Mouse (Mus musculus) stomach, embryonic 16.5 days (tissue): ENCODE measurements around the gene 9130019O22Rik. TPM values are rescaled to one million over a fixed set of nuclear protein-coding genes. Genes with fewer than 3 reads are reported as not detected.
"Not testable (repeated sequence)": the region's sequence is repeated elsewhere in the genome, so short reads cannot be mapped to it uniquely, and the experiment has no call there.

Experiments
- ATAC-seq: fragments of 200-750 bp; cut with Nextera tagmentation; 2 replicates; pipeline ENCODE4 v1.8.0; 2017; ENCODE audit warnings: moderate number of reproducible peaks, moderate TSS enrichment; ENCODE audit not compliant: insufficient read depth, low FRiP score
- H3K27ac ChIP-seq: fragments of 300-500 bp; sonication (generic); 2 replicates; pipeline ENCODE4 v1.5.1; 2014; ENCODE audit warnings: low read length
- H3K27me3 ChIP-seq: fragments of 300-500 bp; sonication (generic); 2 replicates; pipeline ENCODE4 v1.6.1; 2014; ENCODE audit warnings: low read length, control low read depth, mixed read lengths; ENCODE audit not compliant: control insufficient read depth, insufficient read depth
- H3K36me3 ChIP-seq: fragments of 300-500 bp; sonication (generic); 2 replicates; pipeline ENCODE4 v1.6.1; 2014; ENCODE audit warnings: low read length; ENCODE audit not compliant: control insufficient read depth, insufficient read depth
- H3K4me1 ChIP-seq: fragments of 300-500 bp; sonication (generic); 2 replicates; pipeline ENCODE4 v1.6.1; 2014; ENCODE audit warnings: low read length, control low read depth, mixed read lengths; ENCODE audit not compliant: control insufficient read depth, insufficient read depth
- H3K4me2 ChIP-seq: fragments of 300-500 bp; sonication (generic); 2 replicates; pipeline ENCODE4 v1.6.1; 2014; ENCODE audit warnings: low read depth, low read length, mixed read lengths
- H3K4me3 ChIP-seq: fragments of 300-500 bp; sonication (generic); replicated peaks from 2 replicates; pipeline ENCODE4 v1.5.1; 2014; ENCODE audit warnings: mild to moderate bottlenecking, low read length
- H3K9ac ChIP-seq: fragments of 300-500 bp; sonication (generic); 2 replicates; pipeline ENCODE4 v1.6.1; 2014; ENCODE audit warnings: low read length
- H3K9me3 ChIP-seq: fragments of 300-500 bp; sonication (generic); replicated peaks from 2 replicates; pipeline ENCODE4 v1.6.1; 2016; ENCODE audit warnings: low read length, control low read depth; ENCODE audit not compliant: control insufficient read depth
- WGBS: fragments of 180-500 bp; shearing (Covaris S2); extraction: QIAGEN DNeasy Blood & Tissue Kit; methylation state at CpG from one replicate; pipeline ENCODE4 v1.1.7; 2014; 5-methylcytosine and 5-hydroxymethylcytosine counted together
- polyA plus RNA-seq: library from polyadenylated mRNA; unstranded; fragments of >200 nt; fragmentation: Nextera tagmentation; extraction: Ambion mirVana; gene quantifications from 2 replicates; pipeline ENCODE4 v1.2.1, GENCODE M21; 2015

9130019O22Rik gene
- polyA plus RNA-seq, 1 experiment from 2014 or later = 6.2 TPM

- Histone ChIP-seq H3K27me3 (0 out of 2 replicates have a peak, but pooled peaks cover 2% of the 10 kb centered on the region), H3K27ac (no peak overlapping the region), H3K9ac (peak overlapping the region; percentile 69), H3K36me3 (no peaks in the 10 kb centered on the region), H3K4me3 (peak overlapping the region; percentile 36), H3K4me1 (no peaks in the 10 kb centered on the region; the same call in 1 of the 2 replicates), H3K4me2 (peak overlapping the region; percentile 56), H3K9me3 (no peaks in the 10 kb centered on the region)
- WGBS = 2% methylated on average over 24 of the region's 24 CpGs
- ATAC-seq = peak; percentile 41; the same call in 1 of the 2 replicates
Measured at GRCm38 (mm10) chr7:127363475-127363921, 23.5 kb downstream of the 9130019O22Rik start.

DNA sequence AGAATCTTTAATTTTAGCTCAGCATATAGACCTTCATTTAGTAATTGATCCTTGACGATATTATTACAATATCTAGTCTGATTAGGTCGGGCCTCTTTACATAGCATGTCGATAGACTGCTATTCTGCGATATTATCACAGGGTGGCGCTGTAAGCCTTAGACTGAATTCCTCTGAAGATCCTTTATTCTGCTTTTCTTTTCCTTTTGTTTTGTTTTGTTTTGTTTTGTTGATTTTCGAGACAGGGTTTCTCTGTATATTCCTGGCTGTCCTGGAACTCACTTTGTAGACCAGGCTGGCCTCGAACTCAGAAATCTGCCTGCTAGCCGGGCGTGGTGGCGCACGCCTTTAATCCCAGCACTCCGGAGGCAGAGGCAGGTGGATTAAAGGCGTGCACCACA is 24.5 kb downstream of the 9130019O22Rik start:
- ATAC-seq, H3K27ac ChIP-seq, H3K27me3 ChIP-seq, H3K4me1 ChIP-seq, H3K9me3 ChIP-seq, H3K36me3 ChIP-seq, H3K9ac ChIP-seq: not testable (repeated sequence)
- H3K4me3 ChIP-seq = peak overlapping the region; percentile 27
- 21% methylated on average over 13 of the region's 13 CpGs for WGBS
- peak overlapping the region; percentile 12; the same call in 1 of the 2 replicates for H3K4me2 ChIP-seq

DNA sequence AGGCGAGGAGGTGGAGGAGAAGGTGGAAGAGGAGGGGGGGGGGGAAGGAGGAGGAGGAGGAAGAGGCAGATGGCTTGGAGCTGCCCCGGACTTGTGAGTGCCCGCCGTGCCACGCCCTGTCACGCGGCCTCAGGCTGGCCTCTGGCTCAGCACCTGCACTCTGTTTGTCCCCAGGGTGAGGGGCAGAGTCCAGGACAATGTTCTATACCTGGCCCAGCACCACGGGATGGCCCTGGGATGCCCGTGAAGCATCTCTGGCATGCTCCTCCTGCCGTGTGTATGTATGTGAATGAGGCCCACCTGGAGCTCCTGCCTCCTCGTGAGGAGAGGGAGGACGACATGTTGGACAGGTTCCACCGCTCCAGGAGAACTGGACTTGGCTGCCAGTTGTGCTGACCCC is 25.5 kb downstream of the 9130019O22Rik start:
- Histone ChIP-seq H3K9ac (no peak overlapping the region), H3K4me2 (no peak overlapping the region), H3K4me3 (no peak overlapping the region), H3K36me3 (no peaks in the 10 kb centered on the region), H3K9me3 (no peaks in the 10 kb centered on the region), H3K27me3 (0 out of 2 replicates have a peak, but pooled peaks cover 5% of the 10 kb centered on the region), H3K4me1 (no peaks in the 10 kb centered on the region; the same call in 1 of the 2 replicates), H3K27ac (no peak overlapping the region)
- peak; percentile 76 for ATAC-seq
- 32% methylated on average over 13 of the region's 13 CpGs for WGBS

- no peak overlapping the region for H3K9ac ChIP-seq
- 47% methylated on average over 4 of the region's 4 CpGs for WGBS
- no peaks in the 10 kb centered on the region; the same call in 1 of the 2 replicates for H3K4me1 ChIP-seq
- no peak overlapping the region for H3K4me3 ChIP-seq
- H3K36me3 ChIP-seq = no peaks in the 10 kb centered on the region
- no peak overlapping the region for H3K4me2 ChIP-seq
- no peak; the same call in 1 of the 2 replicates for ATAC-seq
- H3K27me3 ChIP-seq = 0 out of 2 replicates have a peak, but pooled peaks cover 5% of the 10 kb centered on the region
- H3K9me3 ChIP-seq = no peaks in the 10 kb centered on the region
- no peak overlapping the region for H3K27ac ChIP-seq
Measured at GRCm38 (mm10) chr7:127360265-127360664, 26.7 kb downstream of the 9130019O22Rik start.

DNA sequence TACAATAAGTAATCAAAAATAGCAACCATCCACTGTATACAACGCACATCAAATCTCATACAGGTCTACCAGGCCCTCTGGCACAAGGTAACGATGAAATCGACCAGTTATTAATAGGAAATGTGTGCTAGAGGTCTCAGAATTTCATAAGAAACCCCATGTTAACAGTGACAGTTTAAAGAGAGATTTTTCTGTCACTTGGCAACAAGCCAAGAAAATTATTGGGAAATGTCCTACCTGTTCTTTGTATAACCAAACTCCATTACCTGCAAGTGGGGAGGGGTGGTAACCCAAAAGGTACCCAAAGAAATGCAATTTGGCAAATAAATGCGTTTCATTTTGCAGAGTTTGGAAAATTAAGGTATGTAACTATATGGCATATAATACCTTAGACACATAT is 28.5 kb downstream of the 9130019O22Rik start:
- ATAC-seq = no peak

DNA sequence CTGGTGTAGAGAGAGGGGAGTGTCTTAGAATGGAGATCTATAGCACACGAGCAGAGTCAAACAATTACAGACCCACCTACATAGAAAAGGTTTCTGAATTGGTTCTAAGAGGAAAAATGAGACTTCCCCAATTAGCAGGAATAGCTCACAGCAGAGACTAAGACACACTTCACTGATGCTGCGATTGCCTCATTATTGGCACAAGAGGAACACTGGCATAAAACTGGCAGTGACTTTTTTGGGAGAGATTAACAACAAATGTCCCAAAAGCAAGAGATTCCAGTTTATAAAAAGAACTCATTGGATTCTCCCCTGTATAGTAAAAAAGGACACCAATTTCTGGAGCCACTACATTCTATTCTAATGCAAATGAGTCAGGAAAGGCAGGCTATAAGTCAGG is 29.1 kb downstream of the 9130019O22Rik start:
- 0 out of 2 replicates have a peak, but pooled peaks cover 3% of the 10 kb centered on the region for H3K27me3 ChIP-seq
- no peak for ATAC-seq
- H3K9me3 ChIP-seq = no peaks in the 10 kb centered on the region
- no peak overlapping the region for H3K9ac ChIP-seq
- no peak overlapping the region for H3K4me3 ChIP-seq
- no peak overlapping the region for H3K4me2 ChIP-seq
- WGBS = 69% methylated on average over 2 of the region's 2 CpGs
- H3K36me3 ChIP-seq = no peaks in the 10 kb centered on the region
- H3K4me1 ChIP-seq = no peaks in the 10 kb centered on the region
- H3K27ac ChIP-seq = no peak overlapping the region

More for the DNA sequence above, 28.5 kb downstream of the 9130019O22Rik start:
- H3K9ac ChIP-seq = no peak overlapping the region
- no peaks in the 10 kb centered on the region for H3K36me3 ChIP-seq
- H3K4me3 ChIP-seq = no peak overlapping the region
- no peak overlapping the region for H3K27ac ChIP-seq
- WGBS = 67% methylated on average over 4 of the region's 4 CpGs
- 0 out of 2 replicates have a peak, but pooled peaks cover 5% of the 10 kb centered on the region for H3K27me3 ChIP-seq
- no peak overlapping the region for H3K4me2 ChIP-seq
- H3K9me3 ChIP-seq = no peaks in the 10 kb centered on the region
- no peaks in the 10 kb centered on the region; the same call in 1 of the 2 replicates for H3K4me1 ChIP-seq

DNA sequence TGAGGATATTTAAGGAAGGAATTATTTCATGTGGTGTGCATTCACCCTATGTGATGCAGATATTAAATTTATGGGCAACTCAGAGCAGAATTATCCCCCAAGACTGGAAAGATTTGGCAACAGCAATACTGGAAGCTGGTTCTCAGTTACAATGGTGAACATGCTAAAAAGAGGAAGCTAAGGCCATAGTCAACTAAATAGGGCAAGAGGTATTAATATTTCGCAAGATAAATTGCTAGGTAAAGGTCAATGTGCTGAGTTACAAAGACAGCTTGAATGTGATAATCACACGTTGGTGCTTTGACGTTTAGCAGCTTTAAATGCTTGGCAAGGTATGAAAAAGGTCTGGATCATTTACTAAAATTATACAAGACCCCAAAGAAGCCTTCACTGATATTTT is 31.2 kb downstream of the 9130019O22Rik start:
- Histone ChIP-seq H3K36me3 (no peaks in the 10 kb centered on the region), H3K9me3 (no peaks in the 10 kb centered on the region), H3K4me1 (no peaks in the 10 kb centered on the region), H3K4me3 (no peak overlapping the region), H3K27ac (no peak overlapping the region), H3K27me3 (0 out of 2 replicates have a peak, but pooled peaks cover 3% of the 10 kb centered on the region), H3K9ac (no peak overlapping the region), H3K4me2 (no peak overlapping the region)
- 52% methylated on average over 3 of the region's 3 CpGs for WGBS
- no peak for ATAC-seq

DNA sequence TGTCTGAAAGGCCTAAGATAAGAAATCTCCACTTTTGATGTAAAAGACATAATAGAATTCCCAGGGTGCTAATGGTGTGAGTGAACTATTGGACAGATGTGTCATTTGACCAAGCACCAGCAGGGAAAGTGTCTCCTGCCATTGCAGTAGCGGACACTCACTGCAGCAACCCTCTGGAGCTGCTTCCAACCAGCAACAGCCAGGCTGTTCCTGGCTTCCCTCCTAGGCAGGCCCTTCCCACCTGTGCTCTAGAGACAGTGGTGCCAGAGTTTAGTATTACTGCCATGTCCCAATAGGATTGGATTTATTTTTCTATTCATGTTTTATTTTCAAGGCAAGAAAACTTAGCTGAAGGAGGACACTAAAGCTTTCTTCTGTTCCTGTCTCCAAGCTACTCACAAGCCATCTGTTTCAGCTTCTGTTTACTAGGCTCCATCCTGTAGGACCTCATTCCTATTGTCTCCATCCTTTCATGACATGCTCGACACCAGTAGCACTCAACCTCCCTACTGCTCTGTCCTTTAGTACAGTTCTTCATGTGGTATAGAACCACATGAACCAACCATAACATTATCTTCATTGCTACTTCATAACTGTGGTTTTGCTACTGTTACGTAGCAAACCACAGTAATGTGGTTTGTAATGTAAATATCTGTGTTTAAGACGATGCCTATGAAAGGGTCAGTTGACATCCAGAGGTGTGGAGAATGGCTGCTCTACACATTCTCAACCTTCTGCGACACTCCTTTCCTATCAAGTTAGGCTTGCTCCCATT is 35.5 kb downstream of the 9130019O22Rik start:
- ATAC-seq = no peak
- Histone ChIP-seq H3K4me3 (no peak overlapping the region), H3K36me3 (no peaks in the 10 kb centered on the region), H3K4me2 (no peak overlapping the region), H3K27ac (no peak overlapping the region), H3K9ac (no peak overlapping the region), H3K4me1 (peaks cover 5% of the 10 kb centered on the region), H3K27me3 (no peaks in the 10 kb centered on the region), H3K9me3 (no peaks in the 10 kb centered on the region)
- WGBS = 81% methylated on average over 5 of the region's 5 CpGs

DNA sequence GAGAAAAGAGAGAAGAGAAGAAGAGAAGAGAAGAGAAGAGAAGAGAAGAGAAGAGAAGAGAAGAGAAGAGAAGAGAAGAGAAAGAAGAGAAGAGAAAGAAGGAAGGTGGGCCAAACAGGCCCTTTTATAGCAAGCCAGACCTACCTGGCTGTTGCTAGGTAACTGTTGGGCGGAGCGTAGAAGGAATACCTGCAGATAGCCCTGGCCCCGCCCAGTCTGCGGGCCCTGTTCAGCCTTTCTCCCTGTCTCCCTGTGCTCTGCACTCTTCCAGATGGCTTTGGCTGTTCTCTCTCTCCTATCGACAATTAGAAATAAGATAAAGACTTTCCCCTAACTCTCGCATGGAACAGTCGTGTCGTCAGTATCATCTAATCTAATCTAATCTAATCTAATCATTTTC is 40.3 kb downstream of the 9130019O22Rik start:
- H3K4me3 ChIP-seq = peak overlapping the region; percentile 97
- H3K36me3 ChIP-seq = 0 out of 2 replicates have a peak, but pooled peaks cover 7% of the 10 kb centered on the region
- peak overlapping the region; percentile 97 for H3K9ac ChIP-seq
- 0 out of 2 replicates have a peak, but pooled peaks have one; percentile 41 for ATAC-seq
- H3K4me2 ChIP-seq = peak overlapping the region; percentile 90
- H3K4me1 ChIP-seq = peaks cover 22% of the 10 kb centered on the region
- no peaks in the 10 kb centered on the region for H3K27me3 ChIP-seq
- H3K27ac ChIP-seq = peak overlapping the region; percentile 97
- WGBS = 14% methylated on average over 8 of the region's 8 CpGs
- no peaks in the 10 kb centered on the region for H3K9me3 ChIP-seq
